Mouse (Mus musculus) kidney, embryonic 15.5 days (tissue): ENCODE measurements around the gene Dkc1. TPM values are rescaled to one million over a fixed set of nuclear protein-coding genes. Genes with fewer than 3 reads are reported as not detected.

Experiments used
- ATAC-seq: fragments of 200-750 bp; cut with Nextera tagmentation; replicated peaks from 2 replicates; pipeline ENCODE4 v1.8.0; 2017; ENCODE audit warnings: moderate TSS enrichment; ENCODE audit not compliant: low FRiP score
- H3K27ac ChIP-seq: fragments of 300-500 bp; sonication (generic); 2 replicates; pipeline ENCODE4 v1.5.1; 2015; ENCODE audit warnings: mild to moderate bottlenecking, inconsistent platforms
- H3K27me3 ChIP-seq: fragments of 300-500 bp; sonication (generic); 2 replicates; pipeline ENCODE4 v1.6.1; 2015; ENCODE audit warnings: inconsistent platforms
- H3K36me3 ChIP-seq: fragments of 300-500 bp; sonication (generic); 2 replicates; pipeline ENCODE4 v1.6.1; 2015; ENCODE audit warnings: inconsistent platforms
- H3K4me1 ChIP-seq: fragments of 300-500 bp; sonication (generic); 2 replicates; pipeline ENCODE4 v1.6.1; 2015; ENCODE audit warnings: inconsistent platforms
- H3K4me2 ChIP-seq: fragments of 300-500 bp; sonication (generic); 2 replicates; pipeline ENCODE4 v1.6.1; 2015; ENCODE audit warnings: moderate library complexity, mild to moderate bottlenecking, inconsistent platforms
- H3K4me3 ChIP-seq: fragments of 300-500 bp; sonication (generic); replicated peaks from 2 replicates; pipeline ENCODE4 v1.5.1; 2015; ENCODE audit warnings: mild to moderate bottlenecking, inconsistent platforms
- H3K9ac ChIP-seq: fragments of 300-500 bp; sonication (generic); 2 replicates; pipeline ENCODE4 v1.6.1; 2015; ENCODE audit warnings: mild to moderate bottlenecking, inconsistent platforms
- H3K9me3 ChIP-seq: fragments of 300-500 bp; sonication (generic); replicated peaks from 2 replicates; pipeline ENCODE4 v1.6.1; 2016; ENCODE audit warnings: inconsistent platforms
- WGBS: fragments of 180-500 bp; shearing (Covaris S2); methylation state at CpG from one replicate; pipeline ENCODE4 v1.1.7; 2015; ENCODE audit warnings: mixed read lengths; 5-methylcytosine and 5-hydroxymethylcytosine counted together
- polyA plus RNA-seq: library from polyadenylated mRNA; unstranded; fragments of >200 nt; fragmentation: Nextera tagmentation; extraction: Ambion mirVana; gene quantifications from 2 replicates; pipeline ENCODE4 v1.2.1, GENCODE M21; 2015

Dkc1 gene
- polyA plus RNA-seq, 1 experiment from 2014 or later, result 173 TPM

DNA sequence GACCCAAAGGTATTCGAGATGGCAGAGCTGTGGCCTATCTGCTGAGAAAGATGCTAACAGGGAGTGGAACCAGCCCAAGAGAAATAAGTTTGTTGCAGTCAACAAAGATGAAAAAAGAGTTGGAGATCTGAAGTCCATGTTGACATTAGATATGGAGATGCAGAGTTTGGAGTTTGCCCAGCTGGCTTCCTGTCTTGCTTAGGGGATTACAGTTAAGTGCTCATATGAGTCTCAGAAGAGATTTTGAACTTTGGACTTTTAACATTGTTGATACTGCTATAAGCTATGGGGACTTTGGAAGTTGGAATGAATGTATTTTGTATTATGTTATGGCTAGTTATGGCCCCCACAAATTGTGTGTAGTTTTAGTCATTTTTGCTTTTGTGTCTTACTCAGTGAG, 56.6 kb downstream of the Dkc1 start:
- 61% methylated on average over 1 of the region's 1 CpGs for WGBS
- no peaks in the 10 kb centered on the region for H3K36me3 ChIP-seq
- H3K27ac ChIP-seq, result no peak overlapping the region
- H3K27me3 ChIP-seq, result no peaks in the 10 kb centered on the region
- no peak overlapping the region for H3K4me3 ChIP-seq
- ATAC-seq, result no peak
- no peak overlapping the region for H3K4me2 ChIP-seq
- no peak overlapping the region for H3K9ac ChIP-seq
- H3K9me3 ChIP-seq, result no peaks in the 10 kb centered on the region
- H3K4me1 ChIP-seq, result no peaks in the 10 kb centered on the region

DNA sequence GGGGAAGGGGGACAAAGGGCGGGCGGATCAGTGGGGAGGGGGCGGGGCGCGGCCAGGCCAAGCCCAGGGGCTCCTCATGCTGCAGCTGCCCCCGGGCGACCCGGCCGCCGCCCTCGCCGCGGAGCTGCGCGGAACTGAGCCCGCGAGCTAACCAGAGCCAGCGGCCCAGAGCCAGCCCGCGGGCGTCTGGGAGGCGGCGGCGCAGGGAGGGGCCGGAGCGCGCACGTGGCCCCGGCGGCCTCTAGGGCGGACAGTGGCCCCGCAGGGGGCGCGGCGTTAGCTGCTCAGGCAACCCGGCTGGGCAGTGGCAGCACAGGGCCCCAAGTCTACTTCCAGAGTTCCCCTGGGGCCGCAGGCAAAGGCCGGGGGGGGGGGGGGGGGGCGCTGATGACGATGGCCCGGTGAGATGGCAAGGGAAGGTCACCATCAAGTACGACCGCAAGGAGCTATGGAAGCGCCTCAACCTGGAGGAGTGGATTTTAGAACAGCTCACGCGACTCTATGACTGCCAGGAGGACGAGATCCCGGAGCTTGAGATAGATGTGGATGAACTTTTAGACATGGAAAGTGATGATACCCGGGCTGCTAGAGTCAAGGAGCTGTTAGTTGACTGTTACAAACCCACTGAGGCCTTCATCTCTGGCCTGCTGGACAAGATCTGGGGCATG, 60.1 kb downstream of the Dkc1 start:
- no peak overlapping the region for H3K27ac ChIP-seq
- peak overlapping the region; percentile 43 for H3K4me3 ChIP-seq
- no peaks in the 10 kb centered on the region for H3K9me3 ChIP-seq
- H3K9ac ChIP-seq, result no peak overlapping the region
- H3K4me2 ChIP-seq, result peak overlapping the region; percentile 64
- no peaks in the 10 kb centered on the region for H3K27me3 ChIP-seq
- ATAC-seq, result peak; percentile 91
- 23% methylated on average over 15 of the region's 49 CpGs for WGBS
- no peaks in the 10 kb centered on the region for H3K4me1 ChIP-seq
- H3K36me3 ChIP-seq, result no peaks in the 10 kb centered on the region

Other genes with a start within 250 kb of the Dkc1 start
- gene Gab3, start 10.4 kb upstream of the Dkc1 start, polyA plus RNA-seq, result 1.9 and 2.4 TPM in 2 replicates
- gene Mpp1, start 35.2 kb downstream of the Dkc1 start, polyA plus RNA-seq, result 52.6 and 56.9 TPM in 2 replicates
- not detected in 2 replicates for gene Smim9, start 67.9 kb downstream of the Dkc1 start, polyA plus RNA-seq